11 mouse cellular contexts compared by ENCODE assay signal in the genomic region with DNA sequence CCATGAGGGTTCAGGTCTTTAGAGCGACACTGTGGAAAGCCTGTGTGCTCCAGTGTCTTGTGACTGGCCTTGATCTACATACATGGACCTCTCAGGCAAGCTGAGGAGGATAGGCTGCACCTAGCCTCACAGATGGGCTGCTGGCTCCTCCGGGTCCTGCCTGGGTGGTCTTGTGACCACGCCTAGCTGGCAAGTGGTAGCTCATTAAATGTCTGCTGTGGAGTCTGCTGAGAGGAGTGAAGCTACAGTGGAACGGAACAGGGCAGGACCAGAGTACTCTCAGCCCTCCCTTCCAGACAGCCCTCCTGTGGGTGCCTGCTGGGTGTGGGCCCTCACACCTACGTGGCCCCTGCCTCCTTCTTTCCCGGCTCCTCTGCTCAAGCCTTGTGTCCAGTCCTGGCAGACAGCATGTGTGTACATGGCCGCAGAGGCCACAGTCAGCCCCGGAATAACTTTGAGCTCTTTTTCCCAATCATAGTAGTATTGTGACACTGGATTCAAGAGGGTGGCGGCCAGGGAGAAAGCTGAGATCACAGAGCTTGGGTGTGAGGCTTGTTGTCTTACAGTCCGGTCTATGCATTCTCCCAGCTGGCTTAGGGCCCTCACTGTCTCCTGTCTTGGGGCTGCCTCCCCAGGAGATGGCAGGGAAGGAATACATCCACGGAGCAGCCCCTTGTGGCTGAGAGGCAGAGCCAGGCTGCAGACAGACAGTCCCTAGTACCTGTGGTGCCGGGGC.
DNase-seq lines count a peak whose midpoint lies in the region; ATAC-seq and TF ChIP-seq lines count a peak whose summit lies in the region.
"Had no signal": no experiment of that assay in that cellular context is flagged by ENCODE, and none has a peak within 500 bp of the region (broad histone marks: within the 10 kb centered on the region; RNA-seq: fewer than 3 reads in every experiment).

No protein-coding gene starts in this region.

- peak overlapping the region; percentile 24 for H3K27ac ChIP-seq in hindbrain, embryonic 10.5 days
- H3K27ac ChIP-seq in hindbrain, embryonic 14.5 days: no peak overlapping the region
- H3K27ac ChIP-seq in limb, embryonic 10.5 days: peak overlapping the region; percentile 61; the same call in 1 of the 2 replicates

- no peak for DNase-seq in hindbrain, embryonic 10.5 days (ENCODE audit: low spot score)
- DNase-seq in hindbrain, embryonic 14.5 days (ENCODE audit: low spot score): no peak
- peak; percentile 35 for DNase-seq in adipocyte (ENCODE audit: low spot score)
- DNase-seq in limb, embryonic 10.5 days (ENCODE audit: low spot score): no peak
- no peak for DNase-seq in cerebellum, adult 9-11 months
- DNase-seq in left cerebral cortex, adult 18-20 months (ENCODE audit: low spot score in 2 of 2): no peak
- DNase-seq: adrenal gland, adult 8-10 months; gastrocnemius, postnatal 25 days; thymus, adult 18-20 months had no signal

- H3K9ac ChIP-seq in hindbrain, embryonic 14.5 days: no peak overlapping the region

- no peak for ATAC-seq in hindbrain, embryonic 14.5 days (ENCODE audit: low FRiP score)

- TF ChIP-seq CTCF in E14TG2a.4 (conservative IDR thresholded peaks at IDR 0.05; ENCODE audit: low read length): no peak

- 85% methylated on average over 12 of the region's 12 CpGs for WGBS in hindbrain, embryonic 10.5 days
- 87% methylated on average over 12 of the region's 12 CpGs for WGBS in hindbrain, embryonic 14.5 days
- 62% methylated on average over 12 of the region's 12 CpGs for WGBS in limb, embryonic 10.5 days

- peaks cover 29% of the 10 kb centered on the region for H3K4me1 ChIP-seq in hindbrain, embryonic 10.5 days (replicated peaks)
- H3K4me1 ChIP-seq in hindbrain, embryonic 14.5 days (replicated peaks; ENCODE audit: control insufficient read depth, insufficient read depth, low read length): peaks cover 10% of the 10 kb centered on the region
- peaks cover 46% of the 10 kb centered on the region for H3K4me1 ChIP-seq in E14TG2a.4 (replicated peaks; ENCODE audit: low read depth, low read length)
- peaks cover 34% of the 10 kb centered on the region for H3K4me1 ChIP-seq in limb, embryonic 10.5 days

- no peaks in the 10 kb centered on the region for H3K9me3 ChIP-seq in hindbrain, embryonic 10.5 days
- no peaks in the 10 kb centered on the region for H3K9me3 ChIP-seq in hindbrain, embryonic 14.5 days (ENCODE audit: control insufficient read depth, low read length)
- H3K9me3 ChIP-seq in E14TG2a.4 (ENCODE audit: low read length): no peaks in the 10 kb centered on the region
- H3K9me3 ChIP-seq in limb, embryonic 10.5 days (replicated peaks): no peaks in the 10 kb centered on the region
- H3K9me3 ChIP-seq: megakaryocyte, embryonic 14.5 days had no signal

- H3K36me3 ChIP-seq in hindbrain, embryonic 10.5 days: peaks cover 98% of the 10 kb centered on the region
- peaks cover 8% of the 10 kb centered on the region; the same call in 1 of the 2 replicates for H3K36me3 ChIP-seq in hindbrain, embryonic 14.5 days (replicated peaks; ENCODE audit: control insufficient read depth, insufficient read depth)
- H3K36me3 ChIP-seq in E14TG2a.4 (ENCODE audit: insufficient read depth, low read length): peaks cover 40% of the 10 kb centered on the region
- H3K36me3 ChIP-seq in limb, embryonic 10.5 days: peaks cover 91% of the 10 kb centered on the region

- no peak overlapping the region for H3K4me3 ChIP-seq in hindbrain, embryonic 10.5 days
- H3K4me3 ChIP-seq in hindbrain, embryonic 14.5 days (replicated peaks; ENCODE audit: low read length): no peak overlapping the region
- peak overlapping the region; percentile 17; the same call in 1 of the 2 replicates for H3K4me3 ChIP-seq in E14TG2a.4 (replicated peaks; ENCODE audit: low read length)
- H3K4me3 ChIP-seq in limb, embryonic 10.5 days: no peak overlapping the region
- H3K4me3 ChIP-seq: megakaryocyte, embryonic 14.5 days had no signal

- H3K4me2 ChIP-seq in hindbrain, embryonic 14.5 days (replicated peaks): no peak overlapping the region

- no peaks in the 10 kb centered on the region for H3K27me3 ChIP-seq in hindbrain, embryonic 10.5 days (ENCODE audit: insufficient read depth, poor library complexity, severe bottlenecking)
- H3K27me3 ChIP-seq in hindbrain, embryonic 14.5 days (ENCODE audit: control insufficient read depth, insufficient read depth, low read length): no peaks in the 10 kb centered on the region
- H3K27me3 ChIP-seq in E14TG2a.4 (ENCODE audit: insufficient read depth, low read length): no peaks in the 10 kb centered on the region
- H3K27me3 ChIP-seq in limb, embryonic 10.5 days (ENCODE audit: low read depth, poor library complexity, severe bottlenecking): no peaks in the 10 kb centered on the region
